Mouse (Mus musculus) adrenal gland, adult 10 weeks (tissue): ENCODE measurements around the gene Olfr1387. TPM values are rescaled to one million over a fixed set of nuclear protein-coding genes. Genes with fewer than 3 reads are reported as not detected.

Experiments
- polyA plus RNA-seq: library from polyadenylated mRNA; stranded (reverse); fragments of 350-450 nt; fragmentation: Illumina TruSeq; extraction: RNeasy Lipid Tissue Mini Kit (QIAGEN cat#74804); gene quantifications from one replicate; pipeline ENCODE4 v1.2.3, GENCODE M21; 2014; ENCODE audit warnings: low read depth, low replicate concordance

Gene Olfr1387
- not detected for polyA plus RNA-seq

DNA sequence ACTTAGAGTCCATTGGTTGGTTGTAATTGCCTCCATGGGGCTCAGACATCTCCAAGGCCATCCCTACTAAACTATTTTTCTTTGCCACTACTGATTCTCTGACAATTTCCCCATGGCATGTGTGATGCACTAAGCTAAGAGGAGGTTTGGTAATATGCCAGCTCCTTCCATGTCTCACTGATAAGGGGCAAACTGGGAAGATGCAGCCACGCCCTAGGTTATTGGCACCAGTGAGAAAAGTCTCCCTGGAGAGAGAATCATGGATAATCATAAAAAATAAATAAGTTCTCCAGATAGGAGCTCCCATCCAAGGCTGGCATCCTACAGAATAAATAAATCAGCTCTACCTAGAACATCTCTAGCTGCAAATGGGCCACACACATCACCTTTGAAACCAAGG lies at the start of gene Olfr1387:
Gene Olfr1387 (plus strand): TSS at position 301 of the 400 bp plus-strand sequence.

GRCm38 (mm10) chr11:49422767-49423166 lies 32.4 kb upstream of the Olfr1387 start, which contains the start of gene Olfr1389:
Olfr1389 (plus strand) TSS chr11:49423067.

DNA sequence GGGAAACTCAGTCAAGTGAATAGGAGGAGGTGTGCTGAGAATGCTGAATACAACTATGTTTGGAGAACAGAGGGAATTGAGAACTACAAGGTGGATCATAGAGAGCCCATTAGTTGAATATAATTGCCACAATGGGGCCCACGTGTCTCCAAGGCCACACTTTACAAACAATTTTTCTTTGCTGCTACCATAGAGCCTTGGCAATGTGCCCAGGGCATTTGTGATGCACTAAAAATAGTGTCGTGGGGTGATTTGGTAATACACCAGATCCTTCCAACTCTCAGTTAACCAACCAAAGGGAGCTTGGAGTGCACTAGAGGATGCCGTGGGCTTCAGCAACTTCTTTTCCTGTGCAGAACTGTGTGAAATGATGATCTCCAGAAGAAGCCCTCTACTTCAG lies 18.7 kb upstream of the Olfr1387 start, which contains the start of gene Olfr1388:
Gene Olfr1388 (plus strand): TSS at position 214 of the 400 bp plus-strand sequence.

GRCm38 (mm10) chr11:49464746-49465145 lies 9.6 kb downstream of the Olfr1387 start, which contains the start of gene Olfr1386:
Olfr1386 (plus strand) TSS chr11:49465046.

DNA sequence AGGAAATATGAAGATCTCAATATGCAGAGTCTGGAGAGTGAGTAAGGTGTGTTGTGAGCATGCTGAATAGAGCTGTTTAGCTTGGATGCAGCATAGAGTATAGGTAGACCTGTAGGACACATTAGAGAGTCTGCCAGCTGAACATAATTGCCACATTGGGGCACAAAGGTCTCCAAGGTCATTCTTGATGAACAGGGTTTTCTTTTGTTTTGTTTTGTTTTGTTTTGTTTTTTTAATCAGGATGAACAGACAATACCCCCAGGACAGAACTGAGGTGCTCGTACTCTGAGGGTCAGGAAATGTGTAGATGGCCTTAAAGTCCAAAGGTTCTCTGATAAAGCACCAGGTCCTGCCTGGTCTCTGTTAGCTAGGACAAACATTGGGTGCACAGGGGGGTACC lies 33.6 kb downstream of the Olfr1387 start, which contains the start of gene Olfr1385:
Gene Olfr1385 (plus strand): TSS at position 301 of the 400 bp plus-strand sequence.

Other genes with a start within 250 kb of the Olfr1387 start
- 21.6 TPM for gene Mgat1, start 211.2 kb upstream of the Olfr1387 start, polyA plus RNA-seq
- not detected for gene Olfr1393, start 177.0 kb upstream of the Olfr1387 start, polyA plus RNA-seq
- 0.17 TPM for gene Olfr1392, start 170.1 kb upstream of the Olfr1387 start, polyA plus RNA-seq
- not detected for gene Olfr10, start 150.6 kb upstream of the Olfr1387 start, polyA plus RNA-seq
- gene Olfr1391, start 132.6 kb upstream of the Olfr1387 start, polyA plus RNA-seq = not detected
- not detected for gene Olfr1390, start 120.2 kb upstream of the Olfr1387 start, polyA plus RNA-seq
- not detected for gene Olfr1389, start 32.3 kb upstream of the Olfr1387 start, polyA plus RNA-seq
- gene Olfr1388, start 18.7 kb upstream of the Olfr1387 start, polyA plus RNA-seq = not detected
- not detected for gene Olfr1386, start 9.7 kb downstream of the Olfr1387 start, polyA plus RNA-seq
- gene Olfr1385, start 33.7 kb downstream of the Olfr1387 start, polyA plus RNA-seq = not detected
- gene Olfr1384, start 51.4 kb downstream of the Olfr1387 start, polyA plus RNA-seq = not detected
- gene Olfr1383, start 64.3 kb downstream of the Olfr1387 start, polyA plus RNA-seq = not detected
- not detected for gene Olfr1382, start 72.9 kb downstream of the Olfr1387 start, polyA plus RNA-seq
- not detected for gene Olfr1381, start 88.1 kb downstream of the Olfr1387 start, polyA plus RNA-seq
- gene Olfr1380, start 101.5 kb downstream of the Olfr1387 start, polyA plus RNA-seq = not detected
- gene Flt4, start 153.9 kb downstream of the Olfr1387 start, polyA plus RNA-seq = 4.5 TPM
- not detected for gene Scgb3a1, start 208.3 kb downstream of the Olfr1387 start, polyA plus RNA-seq